Mouse (Mus musculus) embryonic facial prominence, embryonic 10.5 days (tissue): Measurements from ENCODE around the gene Atp9a. TPM values are rescaled to one million over a fixed set of nuclear protein-coding genes. Genes with fewer than 3 reads are reported as not detected.

Experiments used
- DNase-seq: peaks from one replicate; pipeline ENCODE4 v3.0.0-alpha.2; 2017; ENCODE audit warnings: low spot score
- H3K27ac ChIP-seq: fragments of 300-500 bp; sonication (generic); replicated peaks from 2 replicates; pipeline ENCODE4 v1.5.1; 2016; ENCODE audit warnings: mild to moderate bottlenecking
- H3K27me3 ChIP-seq: fragments of 300-500 bp; sonication (generic); replicated peaks from 2 replicates; pipeline ENCODE4 v1.6.1; 2016; ENCODE audit warnings: low read depth, mild to moderate bottlenecking; ENCODE audit not compliant: poor library complexity, severe bottlenecking
- H3K36me3 ChIP-seq: fragments of 300-500 bp; sonication (generic); replicated peaks from 2 replicates; pipeline ENCODE4 v1.6.1; 2016; ENCODE audit warnings: mild to moderate bottlenecking, moderate library complexity
- H3K4me1 ChIP-seq: fragments of 300-500 bp; sonication (generic); 2 replicates; pipeline ENCODE4 v1.6.1; 2016
- H3K4me3 ChIP-seq: fragments of 300-500 bp; sonication (generic); 2 replicates; pipeline ENCODE4 v1.5.1; 2016; ENCODE audit warnings: mild to moderate bottlenecking, moderate library complexity
- H3K9me3 ChIP-seq: fragments of 300-500 bp; sonication (generic); 2 replicates; pipeline ENCODE4 v1.6.1; 2016; ENCODE audit warnings: mild to moderate bottlenecking
- WGBS: fragments of 180-500 bp; shearing (Covaris S2); methylation state at CpG from one replicate; pipeline ENCODE4 v1.1.7; 2016; 5-methylcytosine and 5-hydroxymethylcytosine counted together
- microRNA-seq: library from miRNA; unstranded; fragments of <30 nt; microRNA quantifications from one replicate; pipeline ENCODE4, GENCODE M21; 2017
- polyA plus RNA-seq: library from polyadenylated mRNA; unstranded; fragments of >200 nt; fragmentation: Nextera tagmentation; extraction: Ambion mirVana; gene quantifications from 2 replicates; pipeline ENCODE4 v1.2.1, GENCODE M21; 2016

Gene Atp9a
- polyA plus RNA-seq, 1 experiment from 2014 or later = 9.4 TPM

DNA sequence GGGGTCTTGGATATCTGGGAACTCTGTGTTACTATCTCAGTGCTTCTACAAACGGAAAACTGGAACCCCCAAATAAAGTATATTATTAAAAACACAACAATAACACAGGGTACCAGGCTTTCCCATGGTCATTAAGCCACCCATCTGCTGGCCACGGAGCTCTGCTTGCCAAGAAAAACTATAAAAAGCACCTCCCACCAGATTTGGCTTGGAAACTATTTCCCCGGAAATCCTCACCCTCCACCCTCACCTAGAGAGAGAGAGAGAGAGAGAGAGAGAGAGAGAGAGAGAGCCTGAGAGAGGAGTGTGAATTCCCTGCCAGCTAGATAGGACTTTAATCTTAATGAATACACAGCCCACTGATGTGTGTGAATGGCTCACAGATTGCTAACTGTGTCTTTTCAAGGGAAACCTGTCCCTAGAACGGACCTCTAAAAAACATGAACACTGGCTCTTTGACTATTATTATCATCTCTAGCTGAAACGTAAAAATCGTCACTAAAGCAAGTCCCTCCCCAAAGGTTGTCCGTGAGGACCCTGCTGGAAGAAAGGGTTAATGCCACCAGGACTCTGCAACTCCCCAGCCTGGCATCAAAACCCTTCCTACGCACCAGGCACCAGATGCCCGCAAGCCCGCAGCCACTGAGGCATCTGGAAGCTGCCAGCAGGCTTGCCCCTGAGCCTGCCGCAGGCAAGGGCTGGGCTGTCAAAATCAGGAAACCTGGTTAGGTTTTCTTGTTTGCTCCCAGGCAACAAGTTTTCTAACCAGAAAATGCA lies 153.4 kb downstream of the Atp9a start:
- H3K4me3 ChIP-seq = no peak overlapping the region
- H3K36me3 ChIP-seq = no peaks in the 10 kb centered on the region
- WGBS = 63% methylated on average over 11 of the region's 11 CpGs
- peaks cover 30% of the 10 kb centered on the region for H3K4me1 ChIP-seq
- H3K9me3 ChIP-seq = no peaks in the 10 kb centered on the region
- H3K27me3 ChIP-seq = peaks cover 57% of the 10 kb centered on the region
- no peak overlapping the region for H3K27ac ChIP-seq
- no peak for DNase-seq

GRCm38 (mm10) chr2:168587159-168587558 lies 155.1 kb downstream of the Atp9a start:
- no peaks in the 10 kb centered on the region for H3K9me3 ChIP-seq
- no peak overlapping the region for H3K27ac ChIP-seq
- peaks cover 50% of the 10 kb centered on the region for H3K27me3 ChIP-seq
- no peak for DNase-seq
- H3K4me1 ChIP-seq = peaks cover 40% of the 10 kb centered on the region
- no peaks in the 10 kb centered on the region for H3K36me3 ChIP-seq
- no peak overlapping the region for H3K4me3 ChIP-seq
- WGBS = 79% methylated on average over 8 of the region's 8 CpGs

- H3K36me3 ChIP-seq = no peaks in the 10 kb centered on the region
- H3K27me3 ChIP-seq = peaks cover 44% of the 10 kb centered on the region
- WGBS = 89% methylated on average over 12 of the region's 12 CpGs
- no peak overlapping the region for H3K27ac ChIP-seq
- H3K4me1 ChIP-seq = peaks cover 42% of the 10 kb centered on the region
- H3K4me3 ChIP-seq = no peak overlapping the region
- no peaks in the 10 kb centered on the region for H3K9me3 ChIP-seq
- no peak for DNase-seq
These were observed 155.7 kb downstream of the Atp9a start for GRCm38 (mm10) chr2:168586512-168586911.

GRCm38 (mm10) chr2:168584857-168585256 lies 157.4 kb downstream of the Atp9a start:
- Histone ChIP-seq H3K9me3 (no peaks in the 10 kb centered on the region), H3K36me3 (no peaks in the 10 kb centered on the region), H3K4me1 (peaks cover 49% of the 10 kb centered on the region), H3K27ac (no peak overlapping the region), H3K27me3 (peaks cover 33% of the 10 kb centered on the region), H3K4me3 (no peak overlapping the region)
- DNase-seq = no peak
- WGBS = 84% methylated on average over 6 of the region's 6 CpGs

Small RNA genes within 50 kb of the gene (microRNA-seq; reads per million reads assigned to microRNA genes)
- not detected for gene Mir7004

Other genes starting within 250 kb of the Atp9a start
- 0.45 and 0.66 TPM in 2 replicates for gene Nfatc2, start 140.8 kb downstream of the Atp9a start, polyA plus RNA-seq
- 34.6 and 50.1 TPM in 2 replicates for gene Sall4, start 25.5 kb upstream of the Atp9a start, polyA plus RNA-seq
- 44.6 and 47.4 TPM in 2 replicates for gene Zfp64, start 213.2 kb upstream of the Atp9a start, polyA plus RNA-seq